Mouse (Mus musculus) kidney, embryonic 15.5 days (tissue): Measurements from ENCODE around the gene Tmeff2. TPM values are rescaled to one million over a fixed set of nuclear protein-coding genes. Genes with fewer than 3 reads are reported as not detected.

ENCODE experiments used
- microRNA-seq: library from miRNA; unstranded; fragments of <30 nt; microRNA quantifications from one replicate; pipeline ENCODE4, GENCODE M21; 2016
- polyA plus RNA-seq: library from polyadenylated mRNA; unstranded; fragments of >200 nt; fragmentation: Nextera tagmentation; extraction: Ambion mirVana; gene quantifications from 2 replicates; pipeline ENCODE4 v1.2.1, GENCODE M21; 2015

Gene Tmeff2
- polyA plus RNA-seq, 1 experiment from 2014 or later = 5.7 TPM

Small RNAs within 50 kb of the gene (microRNA-seq; reads per million reads assigned to microRNA genes)
- gene Gm25736 = not detected
